Mouse (Mus musculus) limb, embryonic 14.5 days (tissue): ENCODE measurements around the gene Tenm2. TPM values are rescaled to one million over a fixed set of nuclear protein-coding genes. Genes with fewer than 3 reads are reported as not detected.

Source experiments
- ATAC-seq: fragments of 200-750 bp; cut with Nextera tagmentation; 2 replicates; pipeline ENCODE4 v1.8.0; 2017; ENCODE audit warnings: low read depth, moderate number of reproducible peaks, moderate TSS enrichment; ENCODE audit not compliant: low FRiP score
- DNase-seq: peaks from one replicate; pipeline ENCODE4 v3.0.0-alpha.2; 2015; ENCODE audit warnings: low spot score
- H3K27ac ChIP-seq: fragments of 300-500 bp; sonication (generic); replicated peaks from 2 replicates; pipeline ENCODE4 v1.5.1; 2014; ENCODE audit warnings: low read depth, mild to moderate bottlenecking, low read length, moderate library complexity, mixed read lengths
- H3K27me3 ChIP-seq: fragments of 300-500 bp; sonication (generic); 2 replicates; pipeline ENCODE4 v1.6.1; 2014; ENCODE audit warnings: low read length, mixed read lengths; ENCODE audit not compliant: control insufficient read depth, insufficient read depth
- H3K36me3 ChIP-seq: fragments of 300-500 bp; sonication (generic); 2 replicates; pipeline ENCODE4 v1.6.1; 2014; ENCODE audit warnings: mild to moderate bottlenecking, low read length, moderate library complexity, mixed read lengths; ENCODE audit not compliant: control insufficient read depth, insufficient read depth
- H3K4me1 ChIP-seq: fragments of 300-500 bp; sonication (generic); 2 replicates; pipeline ENCODE4 v1.6.1; 2014; ENCODE audit warnings: antibody characterized with exemption, low read length, mixed read lengths; ENCODE audit not compliant: control insufficient read depth, insufficient read depth
- H3K4me2 ChIP-seq: fragments of 300-500 bp; sonication (generic); replicated peaks from 2 replicates; pipeline ENCODE4 v1.6.1; 2014; ENCODE audit warnings: low read depth, mild to moderate bottlenecking, low read length, moderate library complexity; ENCODE audit not compliant: severe bottlenecking
- H3K4me3 ChIP-seq: fragments of 300-500 bp; sonication (generic); replicated peaks from 2 replicates; pipeline ENCODE4 v1.5.1; 2014; ENCODE audit warnings: low read length
- H3K9ac ChIP-seq: fragments of 300-500 bp; sonication (generic); 2 replicates; pipeline ENCODE4 v1.6.1; 2014; ENCODE audit warnings: mild to moderate bottlenecking, low read depth, low read length, moderate library complexity; ENCODE audit not compliant: severe bottlenecking
- H3K9me3 ChIP-seq: fragments of 300-500 bp; sonication (generic); 2 replicates; pipeline ENCODE4 v1.6.1; 2016; ENCODE audit warnings: low read length; ENCODE audit not compliant: control insufficient read depth
- POLR2A ChIP-seq: fragments of 200-500 bp; IDR thresholded peaks from 2 replicates; pipeline ENCODE4 v1.8.0; 2012; ENCODE audit warnings: inconsistent platforms, mild to moderate bottlenecking, moderate library complexity, borderline replicate concordance; ENCODE audit not compliant: insufficient read depth, insufficient read length; ENCODE audit errors: extremely low read depth
- WGBS: fragments of 180-500 bp; shearing (Covaris S2); extraction: QIAGEN DNeasy Blood & Tissue Kit; methylation state at CpG from one replicate; pipeline ENCODE4 v1.1.7; 2014; 5-methylcytosine and 5-hydroxymethylcytosine counted together
- polyA plus RNA-seq, 2 experiments: library from polyadenylated mRNA; depleted of rRNA in 1 of 2; stranded (reverse) in 1 of 2; unstranded in 1 of 2; fragments of >200 nt; fragmentation: Nextera tagmentation in 1 of 2; extraction: Ambion mirVana in 1 of 2; gene quantifications; 2 replicates each; pipeline versions ENCODE4 v1.2.1 to v1.2.3; 2012 to 2014

The Tenm2 gene
- polyA plus RNA-seq, 2 experiments = 3.7 to 5.6 TPM

DNA sequence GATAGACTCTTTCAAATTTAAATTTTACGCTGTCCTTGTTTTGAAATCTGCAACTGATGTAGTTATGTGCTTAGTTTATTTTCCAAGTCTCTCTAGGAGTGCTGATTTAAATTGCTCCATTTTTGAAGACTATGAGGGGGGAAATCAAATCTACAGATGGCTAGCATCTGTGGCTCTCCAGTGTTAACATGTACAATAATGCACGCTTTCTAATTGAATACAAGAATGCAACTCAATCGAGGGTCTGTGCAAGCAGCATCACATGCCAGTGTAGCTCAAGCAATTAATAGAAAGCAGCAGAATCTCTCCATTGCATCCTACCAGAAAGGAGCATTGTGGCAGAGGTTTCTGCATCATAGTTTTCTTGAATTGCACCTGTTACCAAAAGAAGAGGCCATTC, 477.8 kb downstream of the Tenm2 start:
- WGBS = 68% methylated on average over 3 of the region's 3 CpGs
- no peak overlapping the region for H3K4me3 ChIP-seq
- no peak overlapping the region for H3K9ac ChIP-seq
- no peak overlapping the region for H3K4me2 ChIP-seq
- no peaks in the 10 kb centered on the region for H3K36me3 ChIP-seq
- TF ChIP-seq POLR2A = no peak
- no peaks in the 10 kb centered on the region for H3K4me1 ChIP-seq
- H3K27ac ChIP-seq = no peak overlapping the region
- no peak for ATAC-seq
- DNase-seq = no peak
- H3K9me3 ChIP-seq = no peaks in the 10 kb centered on the region
- no peaks in the 10 kb centered on the region for H3K27me3 ChIP-seq

- no peaks in the 10 kb centered on the region for H3K9me3 ChIP-seq
- H3K4me3 ChIP-seq = no peak overlapping the region
- H3K9ac ChIP-seq = no peak overlapping the region
- no peak overlapping the region for H3K4me2 ChIP-seq
- H3K27ac ChIP-seq = no peak overlapping the region
- DNase-seq = no peak
- 0 out of 2 replicates have a peak, but pooled peaks cover 4% of the 10 kb centered on the region for H3K4me1 ChIP-seq
- TF ChIP-seq POLR2A = no peak
- H3K27me3 ChIP-seq = no peaks in the 10 kb centered on the region
- no peaks in the 10 kb centered on the region for H3K36me3 ChIP-seq
- no peak for ATAC-seq
- 53% methylated on average over 4 of the region's 4 CpGs for WGBS
These were observed 489.5 kb downstream of the Tenm2 start for GRCm38 (mm10) chr11:36746286-36746685.

- no peaks in the 10 kb centered on the region for H3K4me1 ChIP-seq
- 80% methylated on average over 3 of the region's 3 CpGs for WGBS
- no peak overlapping the region for H3K9ac ChIP-seq
- no peaks in the 10 kb centered on the region for H3K36me3 ChIP-seq
- no peak for TF ChIP-seq POLR2A
- no peaks in the 10 kb centered on the region for H3K27me3 ChIP-seq
- ATAC-seq (no peak), DNase-seq (no peak)
- H3K4me2 ChIP-seq = no peak overlapping the region
- no peak overlapping the region for H3K27ac ChIP-seq
- no peak overlapping the region for H3K4me3 ChIP-seq
- H3K9me3 ChIP-seq = no peaks in the 10 kb centered on the region
These were observed 508.0 kb downstream of the Tenm2 start for GRCm38 (mm10) chr11:36727800-36728199.

DNA sequence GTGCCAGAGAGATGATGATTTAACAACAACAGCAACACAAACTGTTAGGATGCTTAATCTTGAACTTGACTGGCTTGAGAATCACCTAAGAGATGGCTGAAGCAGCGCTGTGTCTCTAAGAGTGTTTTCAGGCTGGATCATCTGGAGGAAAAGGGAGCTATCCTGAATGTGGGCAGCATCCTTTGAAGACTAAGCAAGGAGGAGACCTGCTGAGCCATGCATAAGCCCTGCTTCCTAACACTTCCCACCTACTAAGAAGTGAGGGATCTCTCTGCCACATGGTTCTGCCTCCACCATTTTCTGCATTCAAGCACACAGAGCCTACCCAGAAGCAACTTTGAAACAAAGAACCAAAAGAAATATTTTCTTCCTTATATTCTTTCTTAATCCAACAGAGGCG, 532.9 kb downstream of the Tenm2 start:
- Histone ChIP-seq H3K27ac (no peak overlapping the region), H3K9ac (no peak overlapping the region), H3K4me1 (no peaks in the 10 kb centered on the region), H3K36me3 (no peaks in the 10 kb centered on the region), H3K9me3 (no peaks in the 10 kb centered on the region), H3K4me2 (no peak overlapping the region), H3K4me3 (no peak overlapping the region), H3K27me3 (no peaks in the 10 kb centered on the region)
- no peak for ATAC-seq
- no peak for TF ChIP-seq POLR2A
- 83% methylated on average over 2 of the region's 2 CpGs for WGBS
- no peak for DNase-seq

DNA sequence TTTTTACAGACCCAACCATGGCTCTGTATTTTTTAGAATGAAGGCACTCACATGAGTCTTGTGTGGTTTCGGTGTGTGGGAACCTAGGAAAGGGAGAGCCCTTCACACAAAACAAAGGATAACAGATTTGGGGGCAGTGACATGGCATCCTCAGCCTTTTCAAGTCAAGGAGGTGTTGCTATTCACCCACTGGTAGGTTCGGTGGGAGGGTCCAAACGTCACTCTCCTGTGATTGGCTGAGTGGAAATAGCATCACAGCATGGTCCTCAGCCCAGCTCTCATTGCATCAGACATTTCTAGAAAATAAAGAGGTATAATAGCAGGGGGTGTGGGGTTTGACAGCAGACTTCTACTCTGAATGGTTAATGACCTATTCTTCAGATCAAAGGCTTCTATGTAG, 534.8 kb downstream of the Tenm2 start:
- H3K27me3 ChIP-seq = no peaks in the 10 kb centered on the region
- 90% methylated on average over 3 of the region's 3 CpGs for WGBS
- ATAC-seq (no peak), DNase-seq (no peak)
- no peak for TF ChIP-seq POLR2A
- H3K9ac ChIP-seq = no peak overlapping the region
- H3K4me3 ChIP-seq = no peak overlapping the region
- H3K4me2 ChIP-seq = no peak overlapping the region
- no peak overlapping the region for H3K27ac ChIP-seq
- no peaks in the 10 kb centered on the region for H3K9me3 ChIP-seq
- H3K36me3 ChIP-seq = no peaks in the 10 kb centered on the region
- H3K4me1 ChIP-seq = no peaks in the 10 kb centered on the region

- Histone ChIP-seq H3K9me3 (no peaks in the 10 kb centered on the region), H3K9ac (no peak overlapping the region), H3K4me3 (no peak overlapping the region), H3K27me3 (no peaks in the 10 kb centered on the region), H3K36me3 (no peaks in the 10 kb centered on the region), H3K4me1 (no peaks in the 10 kb centered on the region), H3K27ac (no peak overlapping the region), H3K4me2 (no peak overlapping the region)
- no peak for DNase-seq
- no peak for ATAC-seq
- WGBS = 83% methylated on average over 6 of the region's 6 CpGs
- TF ChIP-seq POLR2A = no peak
These were observed 535.6 kb downstream of the Tenm2 start for GRCm38 (mm10) chr11:36700131-36700530.
